Mouse (Mus musculus): ENCODE results near the gene Wdr63. TPM values are rescaled to one million over a fixed set of nuclear protein-coding genes. Genes with fewer than 3 reads are reported as not detected.

Wdr63 gene
- polyA plus RNA-seq, 1 experiment from 2014 or later = 3.5 TPM

DNA sequence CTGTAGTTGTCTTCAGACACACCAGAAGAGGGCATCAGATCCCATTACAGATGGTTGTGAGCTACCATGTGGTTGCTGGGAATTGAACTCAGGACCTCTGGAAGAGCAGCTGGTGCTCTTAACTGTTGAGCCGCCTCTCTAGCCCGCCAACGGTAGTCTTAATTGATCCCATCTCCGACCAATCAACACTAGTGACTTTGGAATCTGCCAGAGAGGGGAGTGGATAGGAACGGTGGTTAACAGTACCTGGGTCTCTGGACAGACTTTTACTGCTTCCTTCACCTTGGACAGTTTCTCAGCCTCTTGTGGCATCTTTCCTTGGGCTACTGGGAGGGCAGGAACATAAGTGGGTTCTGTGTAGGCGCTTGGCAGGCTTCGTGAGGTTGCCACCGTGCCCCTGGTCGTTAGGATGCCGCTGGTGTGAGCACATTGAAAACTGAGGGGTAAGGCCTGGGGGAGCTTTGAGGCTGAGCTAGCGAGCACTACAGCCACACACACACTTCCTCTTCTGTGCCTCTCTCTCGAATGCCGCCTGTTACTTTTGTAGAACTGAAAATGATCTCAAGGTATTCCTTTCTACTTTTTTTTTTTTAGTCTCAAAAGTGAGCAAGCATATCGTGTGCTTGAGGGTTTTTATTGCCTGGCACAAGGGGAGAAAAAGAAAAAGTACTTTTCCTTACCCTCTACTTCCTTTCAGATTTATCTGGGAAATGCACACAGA is 114.3 kb downstream of the Wdr63 start:
- 75% methylated on average over 14 of the region's 14 CpGs for WGBS
- Histone ChIP-seq H3K27me3 (ENCODE audit: control insufficient read depth, insufficient read depth, low read depth, low read length) (no peaks in the 10 kb centered on the region), H3K4me3 (ENCODE audit: low read length) (no peak overlapping the region), H3K9ac (ENCODE audit: low read length) (no peak overlapping the region), H3K9me3 (ENCODE audit: control insufficient read depth, low read length) (no peaks in the 10 kb centered on the region), H3K4me1 (replicated peaks; ENCODE audit: control insufficient read depth, insufficient read depth, low read length) (peaks cover 18% of the 10 kb centered on the region), H3K36me3 (ENCODE audit: control insufficient read depth, insufficient read depth, low read length) (peaks cover 3% of the 10 kb centered on the region), H3K4me2 (ENCODE audit: low read depth, low read length) (no peak overlapping the region), H3K27ac (ENCODE audit: low read length) (peak overlapping the region; percentile 73; the same call in 1 of the 2 replicates)
- no peak for ATAC-seq (ENCODE audit: low read depth)

DNA sequence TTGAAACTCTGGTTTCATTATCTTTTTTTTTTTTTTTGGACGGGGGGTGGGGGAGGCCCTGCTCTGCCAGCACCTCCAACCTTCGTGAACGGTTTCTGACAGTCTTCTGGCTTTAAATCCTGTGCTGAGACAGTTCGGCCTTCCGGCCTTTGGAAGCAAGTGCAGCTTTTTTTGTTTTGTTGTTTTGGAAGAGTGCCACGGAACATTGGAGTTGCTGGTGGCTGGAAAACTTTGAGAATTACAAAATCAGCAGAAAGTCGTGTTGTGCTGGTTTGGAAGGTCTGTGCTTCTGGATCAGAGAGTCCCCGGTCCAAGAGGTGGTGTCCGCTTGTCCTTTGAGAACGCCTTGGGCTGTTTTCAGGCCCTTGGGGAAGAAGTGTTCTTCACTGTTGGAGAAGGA is 115.1 kb downstream of the Wdr63 start:
- Histone ChIP-seq H3K9me3 (ENCODE audit: control insufficient read depth, low read length) (no peaks in the 10 kb centered on the region), H3K27ac (ENCODE audit: low read length) (peak overlapping the region; percentile 73), H3K36me3 (ENCODE audit: control insufficient read depth, insufficient read depth, low read length) (no peaks in the 10 kb centered on the region), H3K4me2 (ENCODE audit: low read depth, low read length) (peak overlapping the region; percentile 10; the same call in 1 of the 2 replicates), H3K4me3 (ENCODE audit: low read length) (no peak overlapping the region), H3K9ac (ENCODE audit: low read length) (0 out of 2 replicates have a peak overlapping the region, but pooled peaks have one; percentile 31), H3K27me3 (ENCODE audit: control insufficient read depth, insufficient read depth, low read depth, low read length) (no peaks in the 10 kb centered on the region), H3K4me1 (replicated peaks; ENCODE audit: control insufficient read depth, insufficient read depth, low read length) (peaks cover 18% of the 10 kb centered on the region)
- WGBS = 54% methylated on average over 10 of the region's 10 CpGs
- peak; percentile 42 for ATAC-seq (ENCODE audit: low read depth)

DNA sequence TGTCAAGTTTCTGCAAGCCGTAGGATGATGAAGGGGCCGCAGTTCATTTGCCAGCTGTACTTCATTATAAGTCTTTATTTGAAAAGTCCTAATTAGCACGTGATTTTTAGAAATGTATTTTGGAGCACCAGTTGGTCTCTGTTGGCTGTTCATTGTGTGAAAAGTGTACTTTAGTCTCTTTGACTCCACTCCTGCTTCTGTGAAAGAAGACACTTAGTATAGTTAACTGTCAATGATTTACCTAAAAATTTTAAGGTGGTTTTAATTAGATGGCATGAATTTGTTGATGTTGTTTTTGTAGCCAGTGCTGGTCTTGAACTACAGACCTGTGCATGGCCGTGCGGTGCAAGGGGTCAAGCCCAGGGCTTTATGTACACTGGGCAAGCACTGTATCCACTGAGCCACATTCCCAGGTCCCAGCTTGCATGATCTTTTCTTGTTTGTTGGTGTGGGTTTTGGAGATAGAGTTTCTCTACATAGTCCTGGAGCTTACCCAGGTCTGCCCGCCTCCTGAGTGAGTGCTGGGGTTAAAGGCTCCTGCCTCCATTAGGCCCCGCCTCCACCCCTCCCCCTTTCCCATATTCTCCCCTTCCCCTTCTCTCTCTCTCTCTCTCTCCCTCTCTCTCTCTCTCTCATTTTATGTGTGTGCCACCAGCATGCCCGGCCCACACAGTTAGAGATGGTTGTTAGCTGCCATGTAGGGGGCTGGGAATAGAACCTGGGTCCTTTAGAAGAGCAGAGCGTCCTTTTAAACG is 115.8 kb downstream of the Wdr63 start:
- Histone ChIP-seq H3K4me3 (ENCODE audit: low read length) (no peak overlapping the region), H3K9me3 (ENCODE audit: control insufficient read depth, low read length) (no peaks in the 10 kb centered on the region), H3K4me1 (replicated peaks; ENCODE audit: control insufficient read depth, insufficient read depth, low read length) (peaks cover 18% of the 10 kb centered on the region), H3K4me2 (ENCODE audit: low read depth, low read length) (peak overlapping the region; percentile 10; the same call in 1 of the 2 replicates), H3K27ac (ENCODE audit: low read length) (peak overlapping the region; percentile 73), H3K9ac (ENCODE audit: low read length) (no peak overlapping the region), H3K36me3 (ENCODE audit: control insufficient read depth, insufficient read depth, low read length) (no peaks in the 10 kb centered on the region), H3K27me3 (ENCODE audit: control insufficient read depth, insufficient read depth, low read depth, low read length) (no peaks in the 10 kb centered on the region)
- 73% methylated on average over 10 of the region's 10 CpGs for WGBS
- ATAC-seq (ENCODE audit: low read depth) = no peak

DNA sequence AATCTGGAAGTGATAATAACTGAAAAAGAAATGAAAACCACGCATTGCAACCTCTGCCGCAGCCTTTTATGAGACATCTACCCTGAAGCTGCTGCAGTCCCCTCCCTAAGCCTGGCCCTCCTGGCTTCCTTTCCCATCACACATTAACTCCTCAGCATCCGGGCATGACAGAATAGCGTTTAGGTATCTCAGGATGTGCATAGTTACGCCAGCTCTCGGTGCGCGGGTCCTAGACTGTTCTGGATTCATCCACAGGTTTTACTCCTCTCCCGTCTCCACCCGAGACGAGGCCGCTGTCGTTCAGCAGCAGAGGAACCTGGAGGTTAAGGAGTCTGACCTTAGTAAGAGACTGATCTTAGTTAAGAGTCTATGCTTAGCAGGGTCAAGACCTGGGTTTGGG is 116.8 kb downstream of the Wdr63 start:
- Histone ChIP-seq H3K27ac (ENCODE audit: low read length) (no peak overlapping the region), H3K4me1 (replicated peaks; ENCODE audit: control insufficient read depth, insufficient read depth, low read length) (peaks cover 19% of the 10 kb centered on the region), H3K4me2 (ENCODE audit: low read depth, low read length) (peak overlapping the region; percentile 25), H3K9ac (ENCODE audit: low read length) (no peak overlapping the region), H3K27me3 (ENCODE audit: control insufficient read depth, insufficient read depth, low read depth, low read length) (no peaks in the 10 kb centered on the region), H3K36me3 (ENCODE audit: control insufficient read depth, insufficient read depth, low read length) (no peaks in the 10 kb centered on the region), H3K9me3 (ENCODE audit: control insufficient read depth, low read length) (no peaks in the 10 kb centered on the region), H3K4me3 (ENCODE audit: low read length) (peak overlapping the region; percentile 16; the same call in 1 of the 2 replicates)
- ATAC-seq (ENCODE audit: low read depth) = no peak
- 69% methylated on average over 13 of the region's 13 CpGs for WGBS

Other genes starting within 250 kb of the Wdr63 start
- gene Bcl10, start 185.3 kb downstream of the Wdr63 start, polyA plus RNA-seq (2015; fragmentation: Nextera tagmentation; extraction: Ambion mirVana) = 51.3 and 52.0 TPM in 2 replicates
- 44.9 and 46.9 TPM in 2 replicates for gene 2410004B18Rik, start 170.1 kb downstream of the Wdr63 start, polyA plus RNA-seq (2015; fragmentation: Nextera tagmentation; extraction: Ambion mirVana)
- 2.4 and 2.5 TPM in 2 replicates for gene Syde2, start 120.3 kb downstream of the Wdr63 start, polyA plus RNA-seq (2015; fragmentation: Nextera tagmentation; extraction: Ambion mirVana)
- 0.69 and 0.75 TPM in 2 replicates for gene Mcoln3, start 9.3 kb upstream of the Wdr63 start, polyA plus RNA-seq (2015; fragmentation: Nextera tagmentation; extraction: Ambion mirVana)
- gene Mcoln2, start 41.7 kb upstream of the Wdr63 start, polyA plus RNA-seq (2015; fragmentation: Nextera tagmentation; extraction: Ambion mirVana) = 0.75 and 1.1 TPM in 2 replicates
- gene Lpar3, start 112.8 kb upstream of the Wdr63 start, polyA plus RNA-seq (2015; fragmentation: Nextera tagmentation; extraction: Ambion mirVana) = 2.0 and 2.5 TPM in 2 replicates